Mouse (Mus musculus): ENCODE results near the gene Gm13420. TPM values are rescaled to one million over a fixed set of nuclear protein-coding genes. Genes with fewer than 3 reads are reported as not detected.
"Not testable (repeated sequence)": the region's sequence is repeated elsewhere in the genome, so short reads cannot be mapped to it uniquely, and the experiment has no call there.

Gene Gm13420
- polyA plus RNA-seq, 2 experiments: 0.38 to 0.39 TPM

DNA sequence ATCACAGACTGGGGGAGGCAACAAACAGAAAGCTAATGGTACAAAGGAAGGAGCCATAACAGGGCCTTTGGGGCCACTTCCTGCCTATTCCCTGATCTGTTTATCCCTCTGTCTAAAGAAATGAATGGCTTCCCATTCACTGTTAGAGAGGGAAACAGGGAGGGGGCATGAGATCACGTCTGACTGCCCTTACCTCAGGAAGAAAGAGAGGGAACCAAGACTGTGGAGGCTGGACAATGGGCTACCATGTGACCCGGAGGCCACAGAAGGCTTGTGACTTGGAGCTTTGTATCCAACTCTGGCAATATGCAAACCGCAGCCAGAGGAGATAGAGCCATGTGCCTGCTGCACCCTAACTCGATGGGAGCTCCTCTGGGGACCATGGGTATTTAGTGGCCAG is 32.8 kb upstream of the Gm13420 start:
- Histone ChIP-seq H3K27ac (no peak overlapping the region), H3K4me2 (ENCODE audit: low read depth) (no peak overlapping the region), H3K36me3 (replicated peaks; ENCODE audit: control insufficient read depth, insufficient read depth, low read depth) (peaks cover 41% of the 10 kb centered on the region), H3K4me1 (replicated peaks; ENCODE audit: control insufficient read depth in 2 of 2, insufficient read depth in 2 of 2, low read length in 1 of 2) (peaks cover 6% of the 10 kb centered on the region in 2 experiments), H3K4me3 (ENCODE audit: insufficient read depth in 1 of 2, low read depth in 2 of 2, low read length in 2 of 2) (no peak overlapping the region), H3K27me3 (ENCODE audit: control insufficient read depth, insufficient read depth, low read length) (no peaks in the 10 kb centered on the region), H3K9me3 (ENCODE audit: control insufficient read depth, low read length) (no peaks in the 10 kb centered on the region), H3K9ac (replicated peaks) (no peak overlapping the region)
- TF ChIP-seq EP300 (IDR thresholded peaks at IDR 0.05; ENCODE audit: low read depth): no peak
- TF ChIP-seq CTCF (IDR thresholded peaks at IDR 0.05; ENCODE audit: low read depth): no peak
- ATAC-seq (ENCODE audit: insufficient read depth) (no peak), DNase-seq (ENCODE audit: low read depth in 3 of 3, low spot score in 3 of 3) (no peak)
- 51% methylated on average over 4 of the region's 4 CpGs for WGBS (ENCODE audit: insufficient replicate concordance)

DNA sequence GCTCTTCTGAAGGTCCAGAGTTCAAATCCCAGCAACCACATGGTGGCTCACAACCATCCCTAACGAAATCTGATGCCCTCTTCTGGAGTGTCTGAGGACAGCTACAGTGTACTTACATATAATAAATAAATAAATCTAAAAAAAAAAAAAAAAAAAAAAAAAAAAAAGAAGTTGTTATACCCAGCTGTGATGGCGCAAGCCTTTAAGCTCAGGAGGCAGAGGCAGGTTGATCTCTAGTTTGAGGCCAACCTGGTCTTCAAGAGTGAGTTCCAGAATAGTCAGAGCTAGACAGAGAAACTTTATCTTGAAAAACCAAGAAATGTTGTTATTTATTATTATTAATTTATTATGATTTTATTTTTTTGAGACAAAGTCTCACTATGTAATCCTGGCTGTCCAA is 29.8 kb upstream of the Gm13420 start:
- H3K4me2 ChIP-seq (ENCODE audit: low read depth); DNase-seq (ENCODE audit: low read depth in 3 of 3, low spot score in 3 of 3); H3K9me3 ChIP-seq (ENCODE audit: control insufficient read depth, low read length); H3K9ac ChIP-seq (replicated peaks); ATAC-seq (ENCODE audit: insufficient read depth); H3K27ac ChIP-seq; H3K4me3 ChIP-seq (ENCODE audit: insufficient read depth in 1 of 2, low read depth in 2 of 2, low read length in 2 of 2); H3K4me1 ChIP-seq (replicated peaks; ENCODE audit: control insufficient read depth in 2 of 2, insufficient read depth in 2 of 2, low read length in 1 of 2); H3K27me3 ChIP-seq (ENCODE audit: control insufficient read depth, insufficient read depth, low read length): not testable (repeated sequence)
- WGBS (ENCODE audit: insufficient replicate concordance): 81% methylated on average over 2 of the region's 2 CpGs
- H3K36me3 ChIP-seq (replicated peaks; ENCODE audit: control insufficient read depth, insufficient read depth, low read depth): peaks cover 51% of the 10 kb centered on the region

DNA sequence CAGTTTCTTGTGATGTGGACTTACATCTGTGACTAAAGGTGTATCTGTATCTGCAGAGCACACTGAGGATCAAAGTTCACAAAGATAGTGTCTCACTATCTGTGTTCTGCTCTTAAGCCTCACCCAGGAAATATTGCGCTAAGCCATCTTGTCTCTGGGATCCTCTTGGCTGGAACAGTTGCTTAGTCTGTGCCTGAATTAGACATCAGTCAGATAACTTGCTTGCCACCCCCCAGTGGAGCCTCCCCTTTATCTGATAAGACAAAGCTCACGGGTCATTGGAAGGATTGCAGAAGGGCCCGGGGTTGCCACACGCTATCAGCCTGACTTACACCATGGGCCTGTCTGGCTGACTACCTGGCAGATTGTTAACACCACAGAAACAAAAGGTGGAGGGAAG is 21.8 kb upstream of the Gm13420 start:
- TF ChIP-seq CTCF (IDR thresholded peaks at IDR 0.05; ENCODE audit: low read depth): no peak
- TF ChIP-seq EP300 (IDR thresholded peaks at IDR 0.05; ENCODE audit: low read depth): no peak
- H3K4me2 ChIP-seq (ENCODE audit: low read depth): no peak overlapping the region

DNA sequence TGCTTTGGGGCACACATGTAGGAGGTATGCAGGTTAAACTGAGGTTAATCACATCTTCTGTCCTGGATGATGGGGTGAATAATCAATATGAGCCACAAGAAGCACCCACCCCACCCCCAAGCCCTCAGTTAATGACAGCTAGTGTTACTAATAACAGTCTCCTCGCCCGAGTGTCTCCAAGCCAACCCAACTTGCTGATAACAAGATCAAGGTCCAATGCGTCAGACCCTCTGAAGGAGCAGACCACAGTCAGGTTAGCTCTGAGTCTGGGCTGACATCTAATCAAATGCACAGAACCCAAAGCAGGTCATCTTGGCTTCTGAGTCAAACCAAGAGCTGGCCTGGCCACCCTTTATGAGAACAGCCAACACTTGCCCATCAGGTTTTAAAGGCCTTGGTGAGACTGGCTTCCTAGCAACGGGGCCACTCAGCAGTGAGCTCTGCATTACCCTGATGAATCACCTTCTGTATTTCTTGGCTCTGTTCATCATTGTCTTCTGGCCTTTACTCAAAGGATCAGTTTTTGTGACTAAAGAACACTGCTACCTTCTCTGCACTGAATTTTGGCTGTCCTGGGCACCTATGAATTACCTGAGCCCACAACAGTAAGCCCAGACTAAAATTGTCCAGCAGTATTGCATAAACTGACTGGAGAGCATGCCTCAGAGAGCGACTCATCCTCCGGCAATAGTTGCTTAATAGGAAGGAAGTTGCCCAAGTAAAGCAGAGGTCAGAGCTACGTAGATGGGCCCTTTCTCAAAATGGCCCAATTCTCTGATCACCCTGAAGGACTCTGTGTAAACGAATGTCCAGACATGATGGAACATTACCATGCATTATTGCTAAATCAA is 20.4 kb upstream of the Gm13420 start:
- Histone ChIP-seq H3K4me3 (ENCODE audit: insufficient read depth in 1 of 2, low read depth in 2 of 2, low read length in 2 of 2) (no peak overlapping the region), H3K4me1 (replicated peaks; ENCODE audit: control insufficient read depth in 2 of 2, insufficient read depth in 2 of 2, low read length in 1 of 2) (peaks cover 2 to 14% of the 10 kb centered on the region in 2 experiments; a peak in 2 of 4 replicates), H3K36me3 (replicated peaks; ENCODE audit: control insufficient read depth, insufficient read depth, low read depth) (no peaks in the 10 kb centered on the region), H3K9ac (replicated peaks) (no peak overlapping the region), H3K9me3 (ENCODE audit: control insufficient read depth, low read length) (no peaks in the 10 kb centered on the region), H3K27ac (no peak overlapping the region), H3K27me3 (ENCODE audit: control insufficient read depth, insufficient read depth, low read length) (no peaks in the 10 kb centered on the region), H3K4me2 (ENCODE audit: low read depth) (no peak overlapping the region)
- ATAC-seq (ENCODE audit: insufficient read depth): no peak
- WGBS (ENCODE audit: insufficient replicate concordance): 36% methylated on average over 8 of the region's 8 CpGs
- DNase-seq (ENCODE audit: low read depth in 3 of 3, low spot score in 3 of 3): peak in 1 of 3 experiments; percentile 32
- no peak for TF ChIP-seq EP300 (IDR thresholded peaks at IDR 0.05; ENCODE audit: low read depth)
- no peak for TF ChIP-seq CTCF (IDR thresholded peaks at IDR 0.05; ENCODE audit: low read depth)

More for the DNA sequence above, 21.8 kb upstream of the Gm13420 start:
- H3K4me3 ChIP-seq (ENCODE audit: insufficient read depth in 1 of 2, low read depth in 2 of 2, low read length in 2 of 2): no peak overlapping the region
- H3K9ac ChIP-seq (replicated peaks): no peak overlapping the region
- no peak for DNase-seq (ENCODE audit: low read depth in 3 of 3, low spot score in 3 of 3)
- H3K36me3 ChIP-seq (replicated peaks; ENCODE audit: control insufficient read depth, insufficient read depth, low read depth): peaks cover 7% of the 10 kb centered on the region
- H3K27me3 ChIP-seq (ENCODE audit: control insufficient read depth, insufficient read depth, low read length): no peaks in the 10 kb centered on the region
- no peaks in the 10 kb centered on the region for H3K9me3 ChIP-seq (ENCODE audit: control insufficient read depth, low read length)
- H3K4me1 ChIP-seq (replicated peaks; ENCODE audit: control insufficient read depth in 2 of 2, insufficient read depth in 2 of 2, low read length in 1 of 2): peaks cover 2 to 14% of the 10 kb centered on the region in 2 experiments; a peak in 2 of 4 replicates
- 27% methylated on average over 4 of the region's 4 CpGs for WGBS (ENCODE audit: insufficient replicate concordance)
- no peak overlapping the region for H3K27ac ChIP-seq
- ATAC-seq (ENCODE audit: insufficient read depth): no peak

DNA sequence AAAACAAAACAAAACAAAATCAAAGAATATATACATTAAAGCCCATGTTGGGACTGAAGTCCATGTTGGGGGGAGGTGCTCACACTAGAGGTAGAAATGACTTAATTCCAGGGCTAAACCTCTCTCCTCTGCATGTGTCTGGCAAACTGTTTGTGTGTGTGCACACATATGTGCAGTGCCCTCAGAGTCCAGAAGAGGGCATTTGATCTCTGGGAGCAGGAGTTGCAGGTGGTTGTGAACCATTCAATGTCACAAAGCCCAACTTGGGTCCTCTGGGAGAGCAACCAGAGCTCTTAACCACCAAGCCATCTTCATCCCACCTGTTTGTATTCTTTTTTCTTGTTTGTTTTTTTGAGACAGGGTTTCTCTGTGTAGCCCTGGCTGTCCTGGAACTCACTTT is 18.7 kb upstream of the Gm13420 start:
- Histone ChIP-seq H3K9ac (replicated peaks) (no peak overlapping the region), H3K27me3 (ENCODE audit: control insufficient read depth, insufficient read depth, low read length) (no peaks in the 10 kb centered on the region), H3K36me3 (replicated peaks; ENCODE audit: control insufficient read depth, insufficient read depth, low read depth) (no peaks in the 10 kb centered on the region), H3K27ac (no peak overlapping the region), H3K4me3 (ENCODE audit: insufficient read depth in 1 of 2, low read depth in 2 of 2, low read length in 2 of 2) (no peak overlapping the region), H3K4me1 (replicated peaks; ENCODE audit: control insufficient read depth in 2 of 2, insufficient read depth in 2 of 2, low read length in 1 of 2) (peaks cover 2 to 14% of the 10 kb centered on the region in 2 experiments; a peak in 2 of 4 replicates), H3K4me2 (ENCODE audit: low read depth) (no peak overlapping the region), H3K9me3 (ENCODE audit: control insufficient read depth, low read length) (no peaks in the 10 kb centered on the region)
- TF ChIP-seq EP300 (IDR thresholded peaks at IDR 0.05; ENCODE audit: low read depth): no peak
- peak; percentile 52 for TF ChIP-seq CTCF (IDR thresholded peaks at IDR 0.05; ENCODE audit: low read depth)
- DNase-seq (ENCODE audit: low read depth in 3 of 3, low spot score in 3 of 3) (no peak), ATAC-seq (ENCODE audit: insufficient read depth) (no peak)
